Mouse (Mus musculus) kidney, adult 2 months (tissue): ENCODE results near the gene Xpo1.

Source experiments
- CTCF ChIP-seq: fragments of 200-500 bp; conservative IDR thresholded peaks from 2 replicates; pipeline ENCODE4 v1.5.1; 2011; ENCODE audit warnings: low read depth, mild to moderate bottlenecking, control low read depth, low read length, moderate library complexity, mixed read lengths; ENCODE audit not compliant: insufficient read depth, insufficient read length
- POLR2A ChIP-seq: fragments of 200-500 bp; IDR thresholded peaks from one replicate; pipeline ENCODE4 v1.6.1; 2011; ENCODE audit warnings: low read depth, low read length, control low read depth

DNA sequence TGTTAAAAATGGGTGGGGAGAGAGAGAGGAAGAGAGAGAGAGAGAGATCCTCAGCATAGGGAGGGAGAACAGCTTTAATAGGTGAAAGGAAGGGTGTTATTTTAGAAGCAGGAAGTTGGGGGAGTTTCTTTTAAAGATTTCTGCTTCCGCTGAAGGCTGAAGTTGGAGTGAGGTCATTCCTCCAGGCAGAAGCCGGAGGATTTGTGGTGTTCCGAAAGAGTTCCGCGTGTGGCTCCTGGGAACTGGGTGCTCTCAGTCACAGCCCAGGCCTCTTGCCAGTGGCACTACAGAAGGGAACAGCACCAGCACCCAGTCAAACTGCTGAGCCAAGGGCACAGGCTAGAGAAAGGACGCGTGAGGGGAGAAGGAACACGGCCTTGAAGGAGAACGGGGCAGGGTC is 38.4 kb upstream of the Xpo1 start:
- no peak for TF ChIP-seq CTCF
- TF ChIP-seq POLR2A = no peak
